In the genomic region with DNA sequence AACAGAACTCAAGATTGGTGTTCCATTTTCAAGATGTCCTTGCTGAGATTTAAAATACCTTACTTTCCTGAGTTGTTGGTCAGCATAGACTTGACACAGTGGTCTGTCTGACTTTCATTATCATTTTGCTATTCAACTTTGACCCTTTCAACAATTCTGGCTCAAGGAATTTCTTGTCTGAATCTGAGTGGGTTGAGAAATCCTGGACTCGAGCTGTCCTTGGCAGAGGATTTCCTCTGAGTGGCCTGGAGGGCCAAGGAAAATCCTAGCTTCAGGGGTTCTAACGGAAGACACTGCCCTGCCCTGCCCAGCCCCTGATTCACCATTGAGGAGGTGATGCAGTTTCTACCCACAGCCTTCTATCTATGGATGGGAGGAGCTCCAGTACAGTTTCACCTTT, we compare ENCODE assay signal across 9 mouse cellular contexts. TPM values are rescaled to one million over a fixed set of nuclear protein-coding genes. Genes with fewer than 3 reads are reported as not detected.
A peak's percentile ranks its signal among the peaks of the same experiment; 100 is the strongest.
DNase-seq lines count a peak whose midpoint lies in the region; ATAC-seq lines count a peak whose summit lies in the region.
"Had no signal": no experiment of that assay in that cellular context is flagged by ENCODE, and none has a peak within 500 bp of the region (broad histone marks: within the 10 kb centered on the region; RNA-seq: fewer than 3 reads in every experiment).

No protein-coding gene starts in this region.

- H3K27ac ChIP-seq in hindbrain, embryonic 14.5 days: no peak overlapping the region
- H3K27ac ChIP-seq in hindbrain, embryonic 11.5 days (ENCODE audit: low read depth, low read length): no peak overlapping the region
- H3K27ac ChIP-seq in lung, embryonic 16.5 days (ENCODE audit: low read length): peak overlapping the region; percentile 46; the same call in 1 of the 2 replicates
- H3K27ac ChIP-seq in liver, embryonic 12.5 days: no peak overlapping the region
- H3K27ac ChIP-seq in forebrain, embryonic 15.5 days (replicated peaks): no peak overlapping the region

- ATAC-seq in hindbrain, embryonic 14.5 days (ENCODE audit: low FRiP score): no peak
- no peak for ATAC-seq in hindbrain, embryonic 11.5 days (ENCODE audit: low FRiP score)
- no peak for ATAC-seq in lung, embryonic 16.5 days (ENCODE audit: low read depth)
- no peak for ATAC-seq in liver, embryonic 12.5 days
- ATAC-seq in forebrain, embryonic 15.5 days (replicated peaks): no peak

- H3K4me3 ChIP-seq in hindbrain, embryonic 14.5 days (replicated peaks; ENCODE audit: low read length): no peak overlapping the region
- H3K4me3 ChIP-seq in hindbrain, embryonic 11.5 days (ENCODE audit: low read depth, low read length): no peak overlapping the region
- peak overlapping the region; percentile 60 for H3K4me3 ChIP-seq in lung, embryonic 16.5 days (ENCODE audit: low read length)
- no peak overlapping the region for H3K4me3 ChIP-seq in liver, embryonic 12.5 days
- H3K4me3 ChIP-seq in forebrain, embryonic 15.5 days: no peak overlapping the region

- DNase-seq in hindbrain, embryonic 14.5 days (ENCODE audit: low spot score): no peak
- DNase-seq in hindbrain, embryonic 11.5 days (ENCODE audit: low spot score): no peak
- DNase-seq in Muller cell, postnatal 12 days (ENCODE audit: inconsistent ontology term): peak; percentile 44
- peak; percentile 31 for DNase-seq in gastrocnemius, postnatal 25 days
- no peak for DNase-seq in c-Kit-positive CD71-positive TER-119-positive erythroid progenitor cells, embryonic 14.5 days (ENCODE audit: low spot score)

- H3K9me3 ChIP-seq in hindbrain, embryonic 14.5 days (ENCODE audit: control insufficient read depth, low read length): no peaks in the 10 kb centered on the region
- no peaks in the 10 kb centered on the region for H3K9me3 ChIP-seq in hindbrain, embryonic 11.5 days (ENCODE audit: control insufficient read depth, low read length)
- H3K9me3 ChIP-seq in lung, embryonic 16.5 days (ENCODE audit: control insufficient read depth, low read length): no peaks in the 10 kb centered on the region
- H3K9me3 ChIP-seq in liver, embryonic 12.5 days (replicated peaks): no peaks in the 10 kb centered on the region
- no peaks in the 10 kb centered on the region for H3K9me3 ChIP-seq in forebrain, embryonic 15.5 days
- H3K9me3 ChIP-seq: G1E had no signal

- H3K9ac ChIP-seq in hindbrain, embryonic 14.5 days: no peak overlapping the region
- H3K9ac ChIP-seq in hindbrain, embryonic 11.5 days (ENCODE audit: low read depth, low read length): no peak overlapping the region
- H3K9ac ChIP-seq in lung, embryonic 16.5 days (ENCODE audit: low read length): peak overlapping the region; percentile 72
- H3K9ac ChIP-seq in liver, embryonic 12.5 days: no peak overlapping the region
- H3K9ac ChIP-seq in forebrain, embryonic 15.5 days (replicated peaks): no peak overlapping the region

- H3K4me1 ChIP-seq in hindbrain, embryonic 14.5 days (replicated peaks; ENCODE audit: control insufficient read depth, insufficient read depth, low read length): peaks cover 12% of the 10 kb centered on the region
- H3K4me1 ChIP-seq in hindbrain, embryonic 11.5 days (replicated peaks; ENCODE audit: control insufficient read depth, insufficient read depth, low read length): 0 out of 2 replicates have a peak, but pooled peaks cover 5% of the 10 kb centered on the region
- peaks cover 8% of the 10 kb centered on the region; the same call in 1 of the 2 replicates for H3K4me1 ChIP-seq in lung, embryonic 16.5 days (replicated peaks; ENCODE audit: control insufficient read depth, insufficient read depth, low read length)
- 0 out of 2 replicates have a peak, but pooled peaks cover 7% of the 10 kb centered on the region for H3K4me1 ChIP-seq in liver, embryonic 12.5 days
- H3K4me1 ChIP-seq in forebrain, embryonic 15.5 days: peaks cover 25% of the 10 kb centered on the region

- H3K4me2 ChIP-seq in hindbrain, embryonic 14.5 days (replicated peaks): peak overlapping the region; percentile 60; the same call in 1 of the 2 replicates
- no peak overlapping the region for H3K4me2 ChIP-seq in hindbrain, embryonic 11.5 days (replicated peaks; ENCODE audit: low read depth, low read length)
- H3K4me2 ChIP-seq in lung, embryonic 16.5 days (ENCODE audit: low read depth, low read length): peak overlapping the region; percentile 89
- no peak overlapping the region for H3K4me2 ChIP-seq in liver, embryonic 12.5 days
- H3K4me2 ChIP-seq in forebrain, embryonic 15.5 days (replicated peaks): no peak overlapping the region

- no peaks in the 10 kb centered on the region for H3K36me3 ChIP-seq in hindbrain, embryonic 14.5 days (replicated peaks; ENCODE audit: control insufficient read depth, insufficient read depth)
- no peaks in the 10 kb centered on the region for H3K36me3 ChIP-seq in hindbrain, embryonic 11.5 days (ENCODE audit: control insufficient read depth, insufficient read depth, low read length)
- no peaks in the 10 kb centered on the region for H3K36me3 ChIP-seq in lung, embryonic 16.5 days (ENCODE audit: control insufficient read depth, insufficient read depth, low read length)
- no peaks in the 10 kb centered on the region for H3K36me3 ChIP-seq in liver, embryonic 12.5 days
- H3K36me3 ChIP-seq in forebrain, embryonic 15.5 days: no peaks in the 10 kb centered on the region
- H3K36me3 ChIP-seq: G1E had no signal

- 47% methylated on average over 2 of the region's 2 CpGs for WGBS in hindbrain, embryonic 14.5 days
- WGBS in hindbrain, embryonic 11.5 days: 45% methylated on average over 2 of the region's 2 CpGs
- WGBS in lung, embryonic 16.5 days: 30% methylated on average over 2 of the region's 2 CpGs
- 28% methylated on average over 2 of the region's 2 CpGs for WGBS in liver, embryonic 12.5 days (ENCODE audit: insufficient replicate concordance)
- WGBS in forebrain, embryonic 15.5 days: 43% methylated on average over 2 of the region's 2 CpGs

- peaks cover 27% of the 10 kb centered on the region for H3K27me3 ChIP-seq in hindbrain, embryonic 14.5 days (ENCODE audit: control insufficient read depth, insufficient read depth, low read length)
- peaks cover 12% of the 10 kb centered on the region for H3K27me3 ChIP-seq in hindbrain, embryonic 11.5 days (ENCODE audit: control insufficient read depth, insufficient read depth, low read length)
- H3K27me3 ChIP-seq in lung, embryonic 16.5 days (ENCODE audit: control insufficient read depth, insufficient read depth, low read depth, low read length): no peaks in the 10 kb centered on the region
- peaks cover 42% of the 10 kb centered on the region for H3K27me3 ChIP-seq in liver, embryonic 12.5 days (replicated peaks)
- peaks cover 18% of the 10 kb centered on the region for H3K27me3 ChIP-seq in forebrain, embryonic 15.5 days

RNA-seq across cellular contexts. Expression of a gene that starts 2.5 kb away (rescaled TPM):
- 27.5 and 33.0 TPM in 2 replicates for polyA plus RNA-seq in hindbrain, embryonic 14.5 days (2014; fragmentation: Nextera tagmentation; extraction: Ambion mirVana)
- 11.6 and 15.4 TPM in 2 replicates for polyA plus RNA-seq in hindbrain, embryonic 11.5 days (2014; fragmentation: Nextera tagmentation; extraction: Ambion mirVana)
- total RNA-seq in gastrocnemius, postnatal 25 days (2021): 100 to 1,000 TPM; 104 to 186 TPM
- polyA plus RNA-seq in lung, embryonic 16.5 days (2015; fragmentation: Nextera tagmentation; extraction: Ambion mirVana): 658 and 664 TPM in 2 replicates
- polyA plus RNA-seq in liver, embryonic 12.5 days (2016; fragmentation: Nextera tagmentation; extraction: Ambion mirVana): 4.1 and 4.5 TPM in 2 replicates
- 30.1 and 32.3 TPM in 2 replicates for polyA plus RNA-seq in forebrain, embryonic 15.5 days (2015; fragmentation: Nextera tagmentation; extraction: Ambion mirVana)
- total RNA-seq: G1E had no signal
- polyA plus RNA-seq: G1E had no signal

RNA-seq across cellular contexts. Expression of a gene that starts 27.7 kb away (rescaled TPM):
- polyA plus RNA-seq in hindbrain, embryonic 14.5 days (2014; fragmentation: Nextera tagmentation; extraction: Ambion mirVana): 19.4 and 24.1 TPM in 2 replicates
- polyA plus RNA-seq in hindbrain, embryonic 11.5 days (2014; fragmentation: Nextera tagmentation; extraction: Ambion mirVana): 7.3 and 8.4 TPM in 2 replicates
- 10 to 100 TPM; 20.2 to 30.4 TPM for total RNA-seq in gastrocnemius, postnatal 25 days (2021)
- 123 and 135 TPM in 2 replicates for polyA plus RNA-seq in lung, embryonic 16.5 days (2015; fragmentation: Nextera tagmentation; extraction: Ambion mirVana)
- polyA plus RNA-seq in liver, embryonic 12.5 days (2016; fragmentation: Nextera tagmentation; extraction: Ambion mirVana): 3.2 TPM in 2 replicates
- 10.9 and 12.0 TPM in 2 replicates for polyA plus RNA-seq in forebrain, embryonic 15.5 days (2015; fragmentation: Nextera tagmentation; extraction: Ambion mirVana)
- polyA plus RNA-seq: G1E had no signal

Comparison
In these comparisons a context has a peak if more than half of its experiments do, and no peak if none do; other contexts are left out.
1. H3K4me2 ChIP-seq: peak in hindbrain, embryonic 14.5 days (single experiment) and lung, embryonic 16.5 days (single experiment); none in hindbrain, embryonic 11.5 days (single experiment), liver, embryonic 12.5 days (single experiment) and forebrain, embryonic 15.5 days (single experiment).
2. DNase-seq: peak in Muller cell, postnatal 12 days (single experiment) and gastrocnemius, postnatal 25 days (single experiment); none in hindbrain, embryonic 14.5 days (single experiment), hindbrain, embryonic 11.5 days (single experiment) and c-Kit-positive CD71-positive TER-119-positive erythroid progenitor cells, embryonic 14.5 days (single experiment).
3. RNA of a gene that starts 2.5 kb away (polyA plus RNA-seq): 658 to 664 TPM in lung, embryonic 16.5 days; 30.1 to 32.3 TPM in forebrain, embryonic 15.5 days, 27.5 to 33.0 TPM in hindbrain, embryonic 14.5 days, 11.6 to 15.4 TPM in hindbrain, embryonic 11.5 days and 4.1 to 4.5 TPM in liver, embryonic 12.5 days; every median in the first group is over 10 times any median in the second.